Mouse (Mus musculus) heart, postnatal 14 days (tissue): ENCODE data around the gene Ptn. TPM values are rescaled to one million over a fixed set of nuclear protein-coding genes. Genes with fewer than 3 reads are reported as not detected.
"Not testable (repeated sequence)": the region's sequence is repeated elsewhere in the genome, so short reads cannot be mapped to it uniquely, and the experiment has no call there.

Experiments
- DNase-seq, 2 experiments: peaks; one replicate each; pipeline ENCODE4 v3.0.0; 2021 to 2022
- intact Hi-C: fragments of 180-260 bp; cut with DNase I; formaldehyde crosslinking; loops from one replicate; pipeline ENCODE4 v1.15.1; 2025
- total RNA-seq, 2 experiments: library from RNA; stranded (reverse); gene quantifications; 2 replicates each; pipeline ENCODE4 v1.2.3; 2021

The Ptn gene
- total RNA-seq, 2 experiments from 2014 or later, result 14.0 to 14.3 TPM

DNA sequence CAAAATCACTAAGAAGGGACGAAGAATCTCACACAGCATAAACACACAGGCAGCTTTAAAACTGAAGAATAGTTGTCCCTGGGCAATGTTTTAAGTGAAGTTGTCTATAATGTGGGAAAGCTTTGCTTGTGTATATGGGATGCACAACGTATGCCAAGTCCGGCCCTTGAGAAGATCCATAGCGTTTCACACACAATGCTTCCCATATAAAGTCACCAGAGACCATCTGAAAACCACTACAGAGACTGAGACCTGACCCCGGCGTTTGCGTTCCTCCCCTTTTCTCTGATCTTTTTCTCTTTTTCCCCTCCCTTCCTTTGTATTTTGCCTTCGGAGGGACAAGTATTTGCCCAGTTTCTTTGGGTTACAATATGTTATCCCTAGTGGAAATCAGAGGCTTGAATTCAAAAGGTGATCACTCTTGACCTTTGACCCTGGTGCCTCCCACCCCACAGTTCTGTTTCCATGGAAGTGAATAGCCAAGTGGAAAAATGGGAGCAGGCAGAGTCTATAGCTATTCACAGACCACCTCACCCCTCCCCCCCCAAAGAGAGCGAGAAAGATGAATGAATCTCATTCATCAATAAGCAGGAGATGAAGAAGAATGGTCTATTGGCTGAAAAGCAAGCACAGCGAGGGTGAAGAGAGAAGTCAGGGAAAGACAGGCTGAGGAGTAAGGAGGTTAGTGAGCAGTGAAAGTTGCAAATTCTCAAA lies 34.2 kb downstream of the Ptn start:
- no peak for DNase-seq
- intact Hi-C loops, result no loop called here

DNA sequence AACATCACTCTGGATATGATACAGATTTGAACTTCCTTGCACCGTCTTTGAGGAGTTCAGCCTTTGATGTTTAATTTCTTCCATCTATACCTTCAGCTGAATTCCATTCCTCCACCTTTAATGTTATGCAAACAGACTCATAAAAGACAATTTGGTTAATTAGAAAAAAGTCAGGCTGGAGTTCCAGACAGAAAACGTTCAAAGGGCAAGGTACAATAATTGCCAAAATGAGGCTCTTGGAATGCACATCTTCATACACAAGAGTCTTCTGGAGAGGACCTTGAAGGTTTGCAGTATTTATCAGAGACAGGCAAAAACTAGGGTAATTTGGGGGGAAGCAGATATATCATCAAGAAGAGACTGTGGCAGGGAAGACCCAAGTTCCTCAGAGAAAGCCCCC lies 37.5 kb downstream of the Ptn start:
- intact Hi-C loops, result no loop called here
- DNase-seq, result no peak

DNA sequence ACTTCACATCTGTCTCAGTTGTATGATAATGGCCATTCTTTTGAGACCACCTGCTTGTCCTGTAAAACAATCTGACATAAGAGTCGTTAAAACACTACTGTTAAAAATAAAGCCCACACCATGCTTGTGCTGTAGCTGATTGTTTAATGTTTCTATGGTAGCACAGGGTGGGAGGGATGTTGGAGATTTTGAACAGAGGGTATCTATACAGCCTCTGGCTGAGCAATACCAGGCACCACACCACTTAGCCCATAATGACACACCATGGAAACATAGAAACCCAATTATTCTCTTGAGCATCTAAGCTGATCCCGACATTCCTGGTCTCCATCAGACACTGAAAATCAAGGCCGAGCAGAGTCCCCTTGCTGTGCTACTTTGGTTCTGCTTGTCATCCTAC lies 41.0 kb downstream of the Ptn start:
- DNase-seq, result no peak
- intact Hi-C loops, result no loop called here

DNA sequence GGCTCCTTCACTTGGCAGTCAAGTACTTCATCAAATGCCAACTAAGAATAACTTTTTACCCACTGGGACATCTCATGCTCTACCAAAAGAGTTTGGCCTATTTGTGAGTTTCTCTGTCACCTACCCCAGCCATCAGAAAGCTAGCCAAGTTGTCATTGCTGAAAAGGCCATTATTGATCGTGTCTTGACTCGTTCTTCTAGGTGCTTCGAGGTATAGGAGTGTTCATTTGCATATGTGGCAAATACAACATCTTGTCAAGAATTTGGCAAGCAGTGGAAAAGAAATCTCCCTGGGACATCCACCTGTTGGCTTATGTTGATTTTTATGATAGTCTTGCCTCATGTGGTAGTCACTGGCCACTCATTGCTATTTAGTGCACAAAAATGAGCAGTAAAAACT lies 43.1 kb downstream of the Ptn start:
- no peak for DNase-seq
- intact Hi-C loops, result no loop called here

DNA sequence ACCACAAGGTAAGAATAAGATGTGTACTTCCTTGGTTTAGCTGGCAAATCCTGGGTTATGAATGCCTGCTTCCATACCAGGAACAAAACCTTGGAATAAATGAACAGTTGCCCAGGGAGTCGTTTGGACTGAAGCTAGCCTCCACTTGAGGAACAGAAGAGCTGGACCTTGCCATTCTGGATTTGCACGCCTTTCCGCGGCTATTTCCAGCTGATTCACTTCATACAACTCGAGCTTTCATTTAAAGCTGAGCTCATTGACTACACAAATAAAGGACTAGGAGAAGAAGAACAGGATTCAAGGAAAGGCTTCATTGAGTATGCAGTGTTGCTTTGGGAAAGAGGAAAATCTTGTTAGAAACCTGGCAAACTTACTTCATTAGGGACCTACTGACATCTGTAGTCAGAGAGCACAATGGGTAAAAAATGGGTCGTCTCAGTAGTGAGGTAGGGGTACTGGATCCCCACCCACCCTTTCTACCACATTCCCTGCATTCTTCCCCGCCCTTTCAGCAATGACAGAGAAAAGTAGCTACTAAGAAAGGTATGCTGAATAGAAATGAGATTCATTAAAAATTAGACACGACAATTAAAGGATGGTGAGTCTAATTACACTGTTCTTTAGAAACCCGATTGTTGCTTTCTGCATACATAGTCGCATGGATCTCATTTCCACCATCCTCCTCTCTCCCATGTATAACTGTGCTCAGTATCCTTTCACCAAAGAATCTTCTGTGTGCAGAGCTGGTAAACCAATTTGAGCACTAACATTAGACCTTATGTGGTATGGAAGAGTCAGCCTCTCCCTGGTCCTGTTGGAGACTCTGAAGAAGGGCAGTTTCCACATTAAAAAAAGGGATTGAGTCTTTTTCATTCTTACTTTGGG lies 54.8 kb downstream of the Ptn start:
- DNase-seq, result no peak
- intact Hi-C loops, result no loop called here

DNA sequence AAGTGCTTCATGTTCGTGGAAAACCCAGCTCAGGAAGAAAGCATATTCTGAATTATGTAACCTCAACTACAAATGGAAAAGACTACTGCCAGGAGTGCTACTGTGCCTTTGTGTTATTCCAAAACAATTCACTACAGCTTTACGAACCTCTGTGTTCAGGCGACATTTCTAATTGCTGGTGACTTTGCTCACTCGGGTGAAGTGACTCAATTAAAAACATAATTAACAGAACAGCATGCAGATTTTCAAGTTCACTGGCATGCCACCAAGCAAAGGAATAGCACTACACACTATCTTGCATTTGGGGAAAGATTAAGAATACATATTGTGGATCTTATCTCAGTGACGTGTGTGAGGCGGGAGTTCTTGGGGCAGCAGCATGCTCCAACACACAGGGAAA lies 57.1 kb downstream of the Ptn start:
- intact Hi-C loops, result no loop called here
- DNase-seq, result no peak

DNA sequence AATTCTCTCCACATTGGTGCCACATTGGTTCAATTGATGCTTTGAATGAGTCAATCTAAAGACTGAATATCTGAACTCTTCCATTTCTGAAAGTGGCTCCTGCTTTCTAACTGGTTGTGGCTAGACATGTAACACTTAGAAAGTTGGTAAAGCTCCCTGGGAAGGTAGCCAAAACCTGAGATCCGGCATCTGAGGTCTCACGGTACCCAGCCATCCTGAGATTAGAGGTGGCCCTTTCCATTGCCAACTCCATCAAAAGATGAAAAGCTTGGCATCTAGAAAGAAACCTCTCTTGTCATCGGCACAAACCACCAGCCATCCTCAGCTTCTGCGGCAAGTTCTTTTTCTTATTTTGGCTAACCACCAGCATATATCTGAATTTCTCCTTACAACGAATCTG lies 70.2 kb downstream of the Ptn start:
- intact Hi-C loops, result no loop called here
- DNase-seq, result no peak

DNA sequence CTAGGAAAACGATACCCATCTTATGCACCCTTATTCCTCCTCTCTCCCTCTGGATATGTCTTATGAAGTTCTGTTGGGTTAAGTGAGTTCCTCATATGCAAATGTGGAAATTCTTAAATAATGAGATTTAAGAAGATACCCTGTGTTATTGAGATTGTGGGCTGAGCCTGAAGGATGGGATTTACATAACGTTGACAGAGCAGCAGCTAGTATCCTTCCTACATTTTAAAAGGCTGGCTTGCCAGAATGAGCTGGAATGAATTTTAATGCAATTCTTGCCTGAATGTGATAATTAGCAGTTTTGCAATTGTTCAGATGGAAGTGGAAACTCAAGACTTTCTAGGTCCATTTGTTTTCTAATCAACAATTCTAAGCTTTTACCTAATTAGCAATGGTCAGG lies 73.3 kb downstream of the Ptn start:
- no peak for DNase-seq
- intact Hi-C loops, result no loop called here

DNA sequence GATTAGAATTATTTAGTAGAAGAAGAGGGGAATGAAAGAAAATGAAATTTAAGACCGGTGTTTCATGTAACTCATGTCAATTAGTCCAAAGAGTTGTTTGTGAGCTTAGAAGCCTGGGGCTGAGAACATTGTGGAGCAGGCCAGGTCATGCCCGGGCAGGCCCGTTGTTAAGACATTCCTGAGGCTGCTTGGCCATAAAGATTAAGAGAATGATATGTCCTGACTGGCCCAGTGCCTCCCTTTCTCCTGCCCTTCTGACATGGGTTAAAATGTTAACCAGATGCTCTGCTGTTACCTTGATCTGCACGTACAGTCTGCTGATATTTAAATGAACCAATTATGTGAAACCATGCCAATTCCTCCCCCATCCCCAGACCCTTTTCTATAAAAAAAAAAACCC lies 74.4 kb downstream of the Ptn start:
- intact Hi-C loops, DNase-seq: not testable (repeated sequence)

DNA sequence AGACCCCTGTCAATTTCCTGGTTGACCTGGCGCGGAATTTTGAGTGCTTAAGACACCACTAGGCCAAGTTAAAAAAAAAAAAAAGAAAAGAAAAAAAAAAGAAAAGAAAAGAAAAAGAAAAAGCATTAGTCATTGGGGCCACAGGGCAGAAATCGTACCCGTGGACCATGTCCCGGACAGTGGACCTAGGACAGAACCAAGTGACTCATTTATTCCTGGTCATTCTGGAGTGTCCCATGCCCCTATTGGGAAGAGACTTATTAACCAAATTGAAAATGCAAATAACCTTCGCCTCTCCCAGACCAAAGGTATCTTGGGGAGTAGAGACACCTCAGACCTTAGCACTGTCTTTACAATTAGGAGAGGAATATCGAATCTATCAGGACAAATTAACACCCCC lies 80.2 kb downstream of the Ptn start:
- intact Hi-C loops, DNase-seq: not testable (repeated sequence)

DNA sequence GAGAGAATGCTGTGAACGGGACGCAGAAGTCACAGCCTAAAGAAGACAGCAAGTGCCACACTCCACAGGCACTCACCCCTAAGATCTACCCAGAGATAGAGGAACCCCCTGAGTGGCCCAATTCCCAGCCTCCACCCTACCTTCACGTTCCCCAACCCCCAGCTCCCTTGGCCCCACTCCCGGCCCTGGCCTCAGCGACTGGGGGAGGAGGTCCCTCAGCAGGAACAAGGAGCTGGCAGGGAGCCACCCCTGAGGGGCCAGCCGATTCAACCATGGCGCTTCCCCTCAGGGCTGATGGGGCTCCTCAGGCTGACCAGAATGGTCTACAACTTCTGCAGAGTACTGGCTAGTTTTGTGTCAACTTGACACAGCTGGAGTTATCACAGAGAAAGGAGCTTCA lies 81.9 kb downstream of the Ptn start:
- peak in 1 of 2 experiments; percentile 10 for DNase-seq
- intact Hi-C loops, result no loop called here

DNA sequence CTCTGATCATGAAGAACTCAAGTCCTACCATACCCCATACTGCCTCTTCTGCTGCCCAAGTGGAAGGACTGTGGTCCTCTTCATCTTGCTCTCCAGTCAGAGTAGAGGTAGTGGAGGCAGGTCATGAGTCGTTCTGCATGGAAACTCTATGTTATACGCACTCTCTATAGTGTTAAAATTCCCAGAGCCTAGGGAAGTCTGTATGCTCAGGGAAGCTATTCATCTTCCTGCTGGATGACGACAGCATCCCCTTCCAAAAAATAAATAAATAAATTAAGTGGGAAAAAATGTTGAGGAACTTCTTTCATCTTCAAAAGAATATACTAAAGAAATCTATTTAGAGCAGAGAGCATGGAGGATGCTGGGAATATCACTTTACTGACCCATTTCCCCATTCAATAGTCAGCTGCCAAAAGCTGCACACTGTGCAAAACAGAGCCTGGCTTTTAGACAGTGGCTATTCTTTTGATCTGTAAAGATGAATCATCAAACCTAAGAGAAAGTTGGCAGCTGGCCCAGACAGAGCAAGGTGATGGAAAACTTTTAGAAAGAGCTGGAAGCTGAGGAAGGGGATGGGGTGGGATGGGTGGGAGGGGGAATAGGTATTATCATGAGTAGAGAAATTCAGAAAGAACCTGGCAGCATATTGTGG lies 84.4 kb downstream of the Ptn start:
- DNase-seq, result no peak
- intact Hi-C loops, result no loop called here

DNA sequence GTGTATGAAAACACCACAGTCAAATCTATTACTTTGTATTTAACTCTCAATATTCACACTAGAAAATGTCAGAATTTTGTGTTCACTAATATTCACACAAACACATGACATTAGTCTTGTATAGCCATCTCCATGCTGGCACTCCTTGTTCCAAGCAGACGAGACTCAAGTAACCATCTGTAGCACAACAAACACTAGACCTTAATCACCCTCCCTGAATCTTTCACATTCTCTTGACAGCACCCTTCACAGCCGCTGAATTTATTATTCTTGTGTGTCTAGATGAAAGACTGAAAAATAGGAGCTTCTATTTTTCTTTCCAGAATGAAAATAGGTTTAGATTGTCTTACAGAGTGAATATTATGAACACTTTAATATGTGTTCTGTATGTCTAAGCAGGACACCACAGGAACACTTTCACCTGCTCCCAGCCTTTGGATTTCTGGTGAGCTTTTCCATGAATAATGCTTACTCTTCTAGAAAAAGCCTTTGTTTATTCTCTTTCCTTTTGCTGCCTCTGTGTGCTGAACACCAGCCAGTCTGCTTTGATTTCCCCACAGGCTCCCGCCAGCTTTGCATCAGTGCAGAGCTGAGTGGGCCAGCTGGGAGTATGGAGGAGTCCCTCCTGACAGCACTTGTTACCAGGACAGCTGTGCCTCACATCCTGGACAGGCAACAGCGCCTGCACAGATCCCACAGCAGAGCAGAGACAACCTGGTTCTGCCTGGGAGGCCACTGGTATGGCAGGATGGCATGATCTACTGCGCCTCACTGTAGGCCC lies 87.1 kb downstream of the Ptn start:
- intact Hi-C loops, result no loop called here
- peak in 1 of 2 experiments; percentile 25 for DNase-seq

DNA sequence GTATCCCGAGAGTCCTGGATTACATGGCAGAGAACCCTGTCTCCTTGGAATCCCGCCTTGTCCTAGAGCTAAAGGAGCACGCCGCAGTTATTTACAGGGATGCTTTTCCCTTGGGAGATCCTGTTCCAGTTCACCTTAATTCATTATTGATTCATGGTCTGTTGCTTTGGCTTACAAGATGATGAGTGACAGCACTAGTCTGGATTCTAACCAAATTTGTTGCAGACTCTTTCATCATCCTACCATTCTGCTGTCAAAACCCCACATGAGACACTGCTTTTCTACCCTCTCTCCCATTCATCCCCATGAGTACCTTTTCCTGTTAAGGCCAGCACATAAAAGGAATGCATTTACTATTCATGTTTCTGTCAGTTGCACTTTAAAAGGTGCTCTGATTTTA lies 96.7 kb downstream of the Ptn start:
- DNase-seq, result no peak
- intact Hi-C loops, result no loop called here

DNA sequence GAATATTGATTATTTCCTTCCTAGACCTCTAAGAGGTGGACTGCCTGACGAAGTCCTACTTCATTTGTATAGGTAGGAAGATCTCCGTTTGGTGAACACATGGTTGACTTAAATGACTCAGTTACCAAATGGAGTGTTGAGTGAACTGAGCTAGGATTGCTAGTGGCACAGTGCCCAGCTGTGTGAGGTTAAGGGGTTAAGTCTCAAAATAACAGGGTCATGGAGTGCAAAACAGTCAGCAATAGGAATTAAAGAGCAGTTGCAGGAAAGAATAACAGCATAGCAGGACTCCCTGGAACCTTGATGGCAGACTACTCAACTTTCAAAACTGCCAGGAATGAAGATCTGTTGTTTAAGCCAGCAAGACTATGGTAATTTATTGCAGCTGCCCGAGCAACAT lies 114.5 kb downstream of the Ptn start:
- intact Hi-C loops, result no loop called here
- DNase-seq, result no peak

DNA sequence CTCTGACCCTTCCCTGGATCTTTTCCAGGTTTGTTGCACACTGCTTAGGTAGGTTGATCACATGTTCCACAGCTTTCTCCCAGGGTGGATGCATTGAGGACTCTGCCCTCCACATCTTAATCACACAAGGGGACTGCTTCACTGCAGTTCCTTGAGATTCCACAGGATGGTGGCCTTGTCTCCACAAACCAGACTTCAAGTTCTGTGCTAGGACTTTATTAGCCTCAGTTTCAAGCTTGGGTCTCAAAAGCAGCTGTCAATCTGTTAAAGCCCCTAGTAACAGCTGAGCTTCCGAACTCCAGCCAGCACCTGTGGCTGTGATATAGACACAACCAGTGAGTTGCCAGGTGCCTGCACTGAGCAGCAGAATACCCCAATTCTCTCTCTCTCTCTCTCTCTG lies 118.5 kb downstream of the Ptn start:
- intact Hi-C loops, result loop anchor here (1.0 to 2.0 kb wide), 3 partner anchors 213 to 355 kb away; no protein-coding TSS in a partner anchor
- DNase-seq, result peak; percentile 43 to 58

DNA sequence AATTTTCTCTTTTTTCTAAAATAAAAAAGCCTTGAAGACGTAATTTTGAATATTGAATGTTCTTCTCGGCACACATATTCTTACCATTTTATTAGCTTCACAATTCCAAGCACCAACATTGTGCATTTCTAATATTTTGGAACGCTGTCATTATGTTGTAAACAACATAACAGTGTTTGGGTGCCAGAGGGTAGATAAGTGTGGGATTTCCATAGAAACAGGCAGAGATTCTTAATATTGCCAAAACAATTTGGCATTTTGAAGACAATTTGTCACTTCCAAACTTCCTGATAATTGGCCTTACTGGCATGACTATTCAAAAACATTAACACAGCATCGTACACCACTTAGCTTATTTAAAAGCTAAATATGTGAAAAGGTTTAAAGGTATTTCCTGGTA lies 119.1 kb downstream of the Ptn start:
- intact Hi-C loops, result loop anchor here (1.0 to 2.0 kb wide), 3 partner anchors 213 to 355 kb away; no protein-coding TSS in a partner anchor

DNA sequence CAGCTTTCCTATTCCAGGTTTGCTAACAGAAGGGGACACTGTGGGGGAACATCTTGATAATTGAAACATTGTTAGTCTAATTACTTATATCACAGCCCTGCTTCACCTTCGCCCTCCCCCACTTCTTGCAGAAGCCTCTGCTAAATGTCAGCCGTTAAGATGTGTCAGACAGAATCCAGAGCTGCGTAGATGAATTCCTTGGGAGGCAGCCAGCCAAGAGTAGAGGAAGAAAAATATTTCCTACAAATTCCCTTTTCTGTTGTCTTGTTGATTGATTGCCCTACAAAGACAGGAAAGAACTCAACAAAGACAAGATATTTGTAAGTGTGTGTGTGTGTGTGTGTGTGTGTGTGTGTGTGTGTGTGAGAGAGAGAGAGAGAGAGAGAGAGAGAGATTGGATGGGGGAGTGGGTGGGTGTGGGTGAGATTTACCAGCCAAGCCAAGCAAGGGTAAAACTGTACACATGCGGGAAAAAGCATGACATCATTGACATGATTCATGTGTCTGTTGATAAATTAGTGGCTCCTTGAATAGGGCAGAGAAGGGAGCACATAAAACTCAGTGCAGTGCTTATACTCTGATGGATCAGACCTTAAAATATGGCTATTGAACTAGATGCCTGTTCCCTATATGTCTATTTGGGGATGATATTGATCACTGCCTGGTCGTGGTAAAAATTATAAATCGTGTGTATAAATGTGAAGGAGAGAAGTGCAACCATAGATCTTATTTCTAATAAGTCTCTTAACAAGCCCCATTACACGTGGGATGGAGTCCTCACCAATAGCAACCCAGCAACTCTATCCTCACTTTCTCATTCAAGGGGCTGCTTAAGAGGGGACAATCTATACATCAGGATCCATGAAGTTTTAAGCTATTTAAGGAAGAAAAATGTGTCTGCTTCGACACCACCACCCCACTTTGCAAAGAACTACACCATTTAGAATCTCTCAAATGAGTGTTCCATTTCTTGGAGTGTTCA lies 133.0 kb downstream of the Ptn start:
- intact Hi-C loops, result no loop called here
- peak; percentile 7 to 43 for DNase-seq

More for the DNA sequence above, 119.1 kb downstream of the Ptn start:
- DNase-seq, result no peak
